Mouse (Mus musculus): Measurements from ENCODE around the gene Olfr524.

The Olfr524 gene

GRCm38 (mm10) chr7:140205864-140206263 is at the start of gene Olfr524:
Gene Olfr524, minus strand, starts transcription at chr7:140205964.
- no peak for DNase-seq (ENCODE audit: low read depth, low spot score)

- no peak for DNase-seq (ENCODE audit: low read depth, low spot score)
These were observed 48.1 kb upstream of the Olfr524 start for GRCm38 (mm10) chr7:140253780-140254299.

GRCm38 (mm10) chr7:140247216-140247615 is 41.5 kb upstream of the Olfr524 start, which contains the start of gene 5830411N06Rik:
Gene 5830411N06Rik, plus strand, starts transcription at chr7:140247284.
- no peak for DNase-seq (ENCODE audit: low read depth, low spot score)

GRCm38 (mm10) chr7:140233696-140234095 is 27.9 kb upstream of the Olfr524 start:
- DNase-seq (ENCODE audit: low read depth, low spot score), result no peak

- DNase-seq (ENCODE audit: low read depth, low spot score), result peak; percentile 53
These were observed 25.3 kb upstream of the Olfr524 start for GRCm38 (mm10) chr7:140231026-140231425.

- DNase-seq (ENCODE audit: low read depth, low spot score), result no peak
These were observed 22.7 kb upstream of the Olfr524 start for GRCm38 (mm10) chr7:140228476-140228875.

GRCm38 (mm10) chr7:140224209-140224608 is 18.4 kb upstream of the Olfr524 start:
- DNase-seq (ENCODE audit: low read depth, low spot score), result no peak

GRCm38 (mm10) chr7:140220375-140220774 is 14.6 kb upstream of the Olfr524 start:
- no peak for DNase-seq (ENCODE audit: low read depth, low spot score)

GRCm38 (mm10) chr7:140219268-140219667 is 13.5 kb upstream of the Olfr524 start:
- DNase-seq (ENCODE audit: low read depth, low spot score), result no peak

- DNase-seq (ENCODE audit: low read depth, low spot score), result no peak
These were observed 12.2 kb upstream of the Olfr524 start, which contains the start of gene Cd163l1 for GRCm38 (mm10) chr7:140217967-140218366. Gene Cd163l1, plus strand, starts transcription at chr7:140218267.

GRCm38 (mm10) chr7:140213841-140214240 is 8.1 kb upstream of the Olfr524 start:
- DNase-seq (ENCODE audit: low read depth, low spot score), result no peak

- DNase-seq (ENCODE audit: low read depth, low spot score), result no peak
These were observed 2.9 kb upstream of the Olfr524 start for GRCm38 (mm10) chr7:140208677-140209076.

- no peak for DNase-seq (ENCODE audit: low read depth, low spot score)
These were observed 2.4 kb upstream of the Olfr524 start for GRCm38 (mm10) chr7:140208153-140208552.

- DNase-seq (ENCODE audit: low read depth, low spot score), result no peak
These were observed 1.1 kb upstream of the Olfr524 start for GRCm38 (mm10) chr7:140206904-140207303.

- no peak for DNase-seq (ENCODE audit: low read depth, low spot score)
These were observed 4.7 kb downstream of the Olfr524 start for GRCm38 (mm10) chr7:140201090-140201489.

GRCm38 (mm10) chr7:140196002-140196401 is 9.8 kb downstream of the Olfr524 start:
- DNase-seq (ENCODE audit: low read depth, low spot score), result no peak

GRCm38 (mm10) chr7:140194031-140194430 is 11.7 kb downstream of the Olfr524 start:
- no peak for DNase-seq (ENCODE audit: low read depth, low spot score)

GRCm38 (mm10) chr7:140192851-140193250 is 12.9 kb downstream of the Olfr524 start:
- DNase-seq (ENCODE audit: low read depth, low spot score), result no peak

GRCm38 (mm10) chr7:140192445-140192844 is 13.3 kb downstream of the Olfr524 start:
- DNase-seq (ENCODE audit: low read depth, low spot score), result no peak

GRCm38 (mm10) chr7:140190435-140190834 is 15.3 kb downstream of the Olfr524 start:
- no peak for DNase-seq (ENCODE audit: low read depth, low spot score)

GRCm38 (mm10) chr7:140188391-140189328 is 17.1 kb downstream of the Olfr524 start:
- peak; percentile 70 for DNase-seq (ENCODE audit: low read depth, low spot score)

GRCm38 (mm10) chr7:140187721-140188390 is 17.9 kb downstream of the Olfr524 start:
- DNase-seq (ENCODE audit: low read depth, low spot score), result no peak

Data from ES-CJ7 (cell line).